Mouse (Mus musculus): ENCODE measurements around the gene Cdc42ep2. TPM values are rescaled to one million over a fixed set of nuclear protein-coding genes. Genes with fewer than 3 reads are reported as not detected.
"Not testable (repeated sequence)": the region's sequence is repeated elsewhere in the genome, so short reads cannot be mapped to it uniquely, and the experiment has no call there.

Cdc42ep2 gene
- total and polyA plus RNA-seq, 3 experiments = 5.5 to 8.0 (median 5.9) TPM

DNA sequence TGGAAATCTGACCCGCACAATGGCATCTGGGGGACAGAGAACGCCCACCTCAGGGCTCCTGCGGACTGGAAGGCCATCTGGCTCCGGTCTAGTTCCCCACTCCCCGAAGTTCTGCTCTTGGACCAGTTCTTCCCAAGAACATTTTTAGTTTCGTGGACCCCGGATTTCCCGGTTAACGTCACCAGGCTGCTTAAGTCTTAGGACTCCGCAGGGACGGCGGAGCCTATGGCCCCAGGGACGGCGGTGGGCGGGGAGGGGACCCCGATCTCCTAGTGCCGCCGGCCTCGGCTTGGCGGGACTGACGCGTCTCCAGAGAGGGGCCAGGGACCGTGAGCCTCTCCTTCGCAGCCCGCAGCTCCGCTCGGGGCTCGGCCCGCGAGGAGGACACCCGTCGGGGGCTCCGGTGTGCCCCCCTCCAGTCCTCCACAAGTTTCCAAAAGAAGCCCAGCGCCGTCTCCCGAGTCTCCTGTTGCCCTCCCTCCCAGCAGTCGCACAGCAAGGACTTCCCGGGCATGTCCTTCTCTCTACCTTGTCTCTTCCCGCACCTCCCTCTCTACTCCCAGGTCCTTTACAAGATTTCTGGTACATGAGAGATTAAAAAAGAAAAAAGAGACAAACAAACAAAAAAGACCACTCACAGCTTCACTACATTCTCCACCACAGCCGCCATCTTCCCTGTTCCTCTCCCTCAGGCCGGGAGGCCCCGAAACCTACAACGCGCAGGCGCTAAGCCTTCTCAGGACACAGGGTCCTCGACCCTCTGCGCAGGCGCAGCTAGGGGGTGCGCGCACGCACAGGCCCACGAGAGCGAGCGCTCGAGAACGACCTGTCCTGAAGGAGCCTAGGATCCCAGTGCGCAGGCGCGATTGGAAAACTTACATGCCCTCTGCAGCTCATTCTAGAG lies 12.3 kb downstream of the Cdc42ep2 start:
- peak; percentile 99 for DNase-seq

DNA sequence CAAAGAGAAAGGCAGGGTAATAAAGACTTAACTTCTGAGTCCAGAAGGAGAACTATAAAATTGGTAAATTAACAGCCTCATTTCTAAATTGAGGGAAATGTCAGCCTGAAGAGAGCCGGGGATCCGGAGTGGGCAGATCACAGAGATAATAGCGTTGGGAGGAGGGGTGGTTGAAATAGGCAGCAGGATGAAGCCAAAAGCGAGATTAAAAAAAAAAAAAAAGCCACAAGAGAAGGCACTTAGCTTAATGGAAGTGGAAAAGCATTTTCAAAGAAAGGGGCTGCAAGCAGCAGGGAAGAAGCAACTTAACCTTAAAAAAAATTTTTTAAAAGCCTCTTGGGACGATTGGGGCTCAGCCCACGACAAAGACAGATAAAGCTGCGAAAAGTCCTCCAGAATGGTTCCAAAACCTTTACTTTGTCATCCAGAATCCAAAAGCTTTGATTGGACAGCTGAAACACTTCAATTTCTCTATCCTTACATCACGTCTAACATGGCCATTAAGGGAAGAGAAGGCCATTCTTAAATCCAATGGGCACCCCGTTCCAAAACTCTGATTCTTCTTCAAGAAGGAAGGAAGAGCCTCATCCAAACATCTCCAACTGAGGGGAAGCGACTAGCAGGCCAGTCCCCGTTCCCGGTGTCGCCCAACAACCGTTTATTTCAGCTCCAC lies 13.1 kb downstream of the Cdc42ep2 start:
- no peak for DNase-seq

DNA sequence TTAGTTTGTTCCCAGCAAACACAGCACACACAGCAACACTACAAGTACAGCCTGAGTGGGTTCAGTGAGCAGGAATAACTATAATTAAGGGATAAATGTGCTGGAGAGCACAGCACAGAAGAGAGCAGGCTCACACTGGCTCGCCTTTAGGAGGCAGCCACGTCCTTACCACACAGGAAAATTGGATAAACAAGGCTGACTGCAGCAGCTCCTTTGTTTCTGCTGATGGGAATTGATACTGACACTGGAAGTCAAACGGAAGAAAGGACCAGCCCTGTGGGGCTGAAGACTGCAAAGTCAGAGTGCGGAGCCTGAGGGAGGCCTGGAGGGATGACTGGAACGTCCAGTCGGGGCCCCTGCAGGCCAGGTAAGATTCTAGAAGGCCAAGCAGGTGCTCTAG lies 14.4 kb downstream of the Cdc42ep2 start:
- DNase-seq = no peak

DNA sequence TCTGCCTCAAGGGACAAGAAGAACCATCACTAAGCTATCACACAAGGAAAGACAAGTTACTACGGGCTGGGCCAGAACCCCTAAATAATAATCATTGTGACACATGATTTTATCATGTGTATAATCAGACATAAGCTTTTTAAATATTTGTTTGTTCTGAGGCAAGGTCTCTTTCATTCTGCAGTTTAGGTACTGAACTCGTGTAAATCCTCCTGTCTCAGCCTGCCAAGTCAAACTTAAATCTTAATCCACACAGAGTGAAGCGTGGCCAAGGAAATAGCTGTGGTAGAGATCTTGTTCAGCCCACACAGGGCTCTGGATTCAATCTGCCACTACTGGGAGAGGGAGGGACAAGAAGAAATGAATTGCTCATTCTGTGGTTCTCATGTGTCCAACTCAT lies 17.3 kb downstream of the Cdc42ep2 start:
- no peak for DNase-seq

DNA sequence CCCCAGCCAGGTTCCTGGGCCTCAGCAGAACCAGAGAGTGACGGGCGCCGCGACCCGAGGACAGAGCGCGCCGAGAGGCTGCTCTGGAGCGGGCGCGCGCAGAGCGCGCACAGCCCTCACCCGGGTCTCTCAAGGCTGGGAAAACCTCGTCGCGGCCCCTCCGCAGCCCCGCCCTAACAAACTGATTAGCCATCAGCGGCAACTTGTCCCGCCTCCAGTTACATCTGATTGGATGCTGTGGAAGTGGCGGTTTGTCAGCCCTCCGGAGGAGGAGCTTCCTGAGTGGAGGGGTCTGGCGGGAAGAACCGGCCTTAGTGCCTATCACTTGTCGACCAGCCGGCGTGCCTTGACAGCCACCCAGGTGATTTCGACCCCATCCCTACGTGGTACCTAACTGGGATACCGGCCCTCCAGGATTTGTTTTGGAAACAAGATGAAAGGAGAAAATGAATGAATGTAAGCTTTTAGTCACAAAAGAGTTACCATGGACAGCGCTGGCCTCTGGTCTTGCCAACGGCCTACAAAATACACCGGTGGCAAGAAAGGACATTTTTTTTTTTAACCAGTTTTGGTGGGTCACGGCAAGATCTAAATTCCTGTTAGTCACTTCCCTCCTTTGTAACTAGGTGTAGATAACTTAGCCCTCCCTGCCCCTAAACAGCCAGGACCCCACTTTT lies 30.5 kb downstream of the Cdc42ep2 start, which contains the start of gene Tigd3:
Tigd3 (minus strand) TSS at position 148 of the 677 bp plus-strand sequence.
- DNase-seq = peak; percentile 96

DNA sequence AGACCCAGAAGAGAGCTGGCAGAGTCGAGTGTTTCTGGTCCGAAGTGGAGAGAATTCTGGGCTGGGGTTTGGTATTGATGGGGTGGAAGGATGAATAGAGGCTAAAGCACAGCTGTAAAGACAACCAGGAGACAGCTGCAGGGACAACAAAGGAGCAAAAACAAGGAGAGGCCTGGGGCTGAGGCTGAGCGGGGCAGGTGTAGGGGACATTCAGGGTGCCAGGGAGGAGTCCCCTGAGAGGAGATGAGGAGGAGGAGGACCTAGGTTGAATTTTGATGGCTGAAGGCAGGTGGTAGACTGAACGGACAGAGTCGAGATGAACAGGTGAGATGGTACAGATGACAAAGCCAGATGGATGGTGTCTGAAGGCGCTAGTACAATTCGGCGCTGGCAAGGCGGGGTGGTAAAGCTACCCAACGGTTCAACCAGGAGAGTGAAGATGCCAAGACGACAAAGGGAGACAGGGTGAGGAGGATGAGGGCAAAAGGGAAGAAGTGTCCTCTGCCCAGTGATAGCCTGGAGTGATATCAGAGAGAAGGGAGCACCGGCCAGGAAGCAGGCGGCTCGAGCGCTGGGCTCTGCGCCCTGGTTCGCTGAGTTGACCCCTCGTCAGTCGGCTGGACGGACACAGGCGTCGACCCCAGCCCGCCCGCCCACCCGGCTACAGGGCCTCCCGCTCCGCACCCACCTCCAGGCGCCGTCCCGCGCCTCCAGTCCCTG lies 31.2 kb downstream of the Cdc42ep2 start:
- DNase-seq = no peak

DNA sequence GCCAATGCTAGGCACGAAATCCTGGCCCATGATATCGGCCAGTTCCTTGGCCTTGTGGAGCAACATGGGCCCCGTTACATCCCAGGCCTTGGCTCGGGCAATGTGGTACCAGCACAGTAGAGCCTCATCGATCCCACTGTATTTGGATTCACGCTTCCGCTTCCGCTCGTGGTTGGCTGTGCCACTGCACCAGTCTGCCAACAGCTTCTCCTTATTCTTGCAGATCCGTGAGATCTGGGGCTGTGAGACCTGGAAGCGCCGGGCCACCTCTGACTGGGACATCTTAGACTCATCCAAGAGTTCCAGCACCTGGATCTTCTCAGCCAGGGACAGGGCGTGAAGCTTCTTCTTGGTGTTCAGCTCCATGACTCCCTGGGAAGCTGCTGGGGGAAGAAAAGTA lies 31.9 kb downstream of the Cdc42ep2 start:
- DNase-seq = no peak

DNA sequence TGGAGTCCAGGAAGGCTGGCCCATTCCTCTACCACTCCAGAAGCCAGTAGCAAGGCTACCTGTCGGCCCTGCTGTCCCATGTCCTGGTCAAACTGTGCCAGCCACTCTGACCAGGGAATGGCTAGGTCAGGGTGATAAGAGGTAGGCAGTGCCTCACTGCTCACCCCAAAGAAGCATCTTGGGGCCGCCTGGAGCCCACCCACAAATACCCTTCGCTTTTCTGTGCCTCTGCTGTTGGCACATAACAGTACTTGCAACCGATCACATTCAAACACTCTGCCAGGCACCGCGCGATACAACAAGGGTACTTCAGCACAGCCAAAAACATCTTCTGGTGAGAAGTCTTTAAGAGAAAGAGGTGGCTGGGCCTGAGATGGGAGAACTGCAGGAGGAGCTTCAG lies 32.4 kb downstream of the Cdc42ep2 start:
- no peak for DNase-seq

DNA sequence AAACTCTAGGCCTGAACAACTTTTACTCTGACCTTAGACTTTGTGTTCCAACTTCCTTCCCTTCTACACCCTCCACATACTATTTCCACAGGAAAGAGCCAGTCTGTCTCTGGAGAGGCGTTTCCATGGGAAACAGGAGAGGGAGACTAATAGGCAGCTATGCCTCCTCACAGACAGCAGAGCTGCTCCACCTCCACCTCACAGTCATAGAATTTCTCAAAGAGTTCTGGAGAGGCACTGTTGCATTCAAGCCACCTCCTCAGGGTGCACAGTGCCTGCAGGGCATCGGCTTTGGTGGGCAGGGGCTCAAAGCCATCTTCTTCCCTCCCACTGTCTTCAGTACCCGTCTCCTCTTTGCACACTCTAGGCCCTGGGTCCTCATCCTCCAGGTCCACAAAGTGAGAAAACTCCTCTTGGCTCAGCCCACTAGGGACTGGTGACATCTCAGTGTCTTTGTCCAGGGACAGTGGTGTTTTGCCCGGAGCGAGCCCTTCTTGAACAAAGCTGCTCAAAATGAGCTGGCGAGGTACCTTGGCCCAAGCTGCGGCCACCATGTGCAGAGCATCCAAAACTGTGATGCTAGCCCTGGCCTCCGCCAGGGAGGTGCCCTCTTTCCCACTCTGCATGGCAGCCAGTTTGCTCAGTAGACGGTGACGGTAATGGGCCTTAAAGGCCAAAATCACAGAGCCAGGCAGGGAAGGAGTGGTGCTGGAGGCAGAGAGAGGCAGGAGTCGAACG lies 32.9 kb downstream of the Cdc42ep2 start:
- DNase-seq = no peak

DNA sequence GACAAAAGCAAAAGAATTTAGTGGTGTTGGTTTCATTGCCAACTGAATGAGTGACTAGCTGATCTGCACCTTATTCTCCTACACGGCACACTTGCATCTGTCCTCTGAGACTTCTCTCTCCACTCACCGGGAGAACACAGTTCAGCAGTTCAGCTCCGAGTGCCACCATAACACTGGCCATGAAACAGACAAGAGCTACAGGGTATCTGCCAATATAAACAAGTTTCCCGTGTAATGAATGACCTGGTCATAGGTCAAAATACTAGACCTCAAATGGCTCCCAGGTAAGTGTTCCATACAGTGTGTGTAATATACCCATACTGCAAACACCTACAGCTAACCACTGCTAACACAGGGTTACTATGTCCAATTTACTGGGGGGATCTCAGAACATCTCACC lies 35.4 kb downstream of the Cdc42ep2 start:
- no peak for DNase-seq

DNA sequence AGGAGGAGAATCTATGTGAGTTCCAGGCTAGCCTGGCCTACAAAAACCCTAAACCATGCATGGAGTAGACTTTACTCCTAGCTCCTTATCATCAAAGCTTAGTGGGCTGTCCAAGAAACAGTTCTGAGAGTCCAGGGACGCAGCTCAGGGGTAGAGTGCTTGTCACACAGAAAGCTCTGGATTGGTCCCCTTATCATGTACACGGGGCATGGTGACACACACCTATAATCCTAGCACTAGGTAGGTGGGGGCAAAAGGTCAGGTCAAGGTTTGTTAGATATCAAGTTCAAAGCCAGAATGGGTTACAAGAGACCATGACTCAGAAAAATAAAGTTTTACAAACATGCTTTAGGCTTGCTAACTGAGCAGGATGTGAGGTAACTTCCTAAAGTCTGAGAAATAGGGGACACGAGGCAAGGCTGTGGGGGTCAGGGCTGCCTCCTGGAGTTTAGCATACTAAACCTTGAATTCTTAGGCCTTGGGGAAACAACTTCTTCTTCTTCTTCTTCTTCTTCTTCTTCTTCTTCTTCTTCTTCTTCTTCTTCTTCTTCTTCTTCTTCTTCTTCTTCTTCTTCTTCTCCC lies 37.3 kb downstream of the Cdc42ep2 start:
- no peak for DNase-seq

DNA sequence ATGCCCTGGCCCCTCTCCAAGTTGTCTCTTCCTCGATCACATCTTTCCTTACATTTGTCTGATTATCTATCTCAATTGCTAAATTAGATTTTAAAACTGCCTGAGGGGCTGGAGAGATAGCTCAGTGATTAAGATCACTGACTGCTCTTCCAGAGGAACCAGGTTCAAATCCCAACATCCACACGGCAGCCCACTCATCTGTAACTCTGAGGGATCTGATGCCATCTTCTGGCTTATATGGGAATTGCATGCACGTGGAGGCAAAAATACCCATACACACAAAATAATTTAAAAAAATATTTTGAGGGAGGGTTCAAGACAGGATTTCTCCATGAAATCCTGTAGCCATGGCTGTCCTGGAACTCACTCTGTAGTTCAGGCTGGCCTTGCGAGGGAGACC lies 38.8 kb downstream of the Cdc42ep2 start:
- no peak for DNase-seq

DNA sequence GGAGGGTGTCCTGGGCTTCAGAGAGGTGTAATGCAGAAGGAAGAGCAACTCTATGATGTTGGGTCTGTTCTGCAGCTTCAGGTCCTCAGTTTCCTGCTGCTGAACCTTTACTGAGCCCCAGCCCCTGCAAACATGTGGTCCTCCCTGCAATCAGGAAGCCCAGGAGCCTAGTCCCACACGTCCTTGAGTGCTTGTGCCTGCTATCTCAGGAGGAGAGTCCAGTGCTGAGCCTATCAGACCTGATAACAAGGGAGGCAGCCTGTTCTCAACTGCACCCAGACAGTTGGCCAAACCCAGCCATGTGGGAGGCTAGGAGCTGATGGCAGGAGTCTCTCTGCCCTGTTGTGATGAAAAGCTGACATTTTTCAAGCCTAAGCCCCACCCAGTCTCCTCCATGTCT lies 40.7 kb downstream of the Cdc42ep2 start:
- no peak for DNase-seq

DNA sequence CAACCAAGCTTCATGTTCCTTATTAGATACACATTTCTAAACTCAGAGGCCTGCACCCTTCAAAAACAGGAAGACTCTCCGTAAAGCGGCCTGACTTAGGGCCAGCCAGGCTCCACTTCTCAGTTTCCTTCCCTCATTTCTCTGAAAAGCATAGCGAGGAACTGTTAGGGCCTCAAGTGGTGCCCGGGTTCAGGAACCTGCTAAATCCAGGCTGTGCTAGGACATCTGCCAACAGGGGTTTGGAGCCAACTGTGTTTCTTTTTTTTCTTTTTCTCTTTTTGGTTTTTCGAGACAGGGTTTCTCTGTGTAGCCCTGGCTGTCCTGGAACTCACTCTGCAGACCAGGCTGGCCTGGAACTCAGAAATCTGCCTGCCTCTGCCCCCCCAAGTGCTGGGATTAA lies 42.5 kb downstream of the Cdc42ep2 start:
- DNase-seq = not testable (repeated sequence)

DNA sequence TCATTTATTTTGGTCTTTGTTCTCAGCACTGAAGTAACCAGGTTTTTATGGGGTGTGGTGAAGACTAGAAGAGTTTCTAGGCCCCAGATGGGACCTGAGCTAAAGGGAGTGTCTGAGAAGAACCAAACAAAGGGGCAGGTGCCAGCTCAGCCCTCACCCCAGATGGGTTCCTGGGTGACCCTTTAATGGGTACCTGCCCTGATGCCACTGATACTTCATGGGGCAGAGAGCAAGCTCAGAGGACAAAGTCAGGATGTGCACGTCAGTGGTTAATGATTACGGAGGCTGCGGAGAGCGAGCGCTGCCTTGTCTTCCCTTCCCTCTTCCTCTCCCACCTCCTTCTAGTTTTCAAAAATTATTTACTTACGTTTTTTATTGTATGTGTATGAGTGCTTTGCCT lies 43.5 kb downstream of the Cdc42ep2 start:
- DNase-seq = no peak

DNA sequence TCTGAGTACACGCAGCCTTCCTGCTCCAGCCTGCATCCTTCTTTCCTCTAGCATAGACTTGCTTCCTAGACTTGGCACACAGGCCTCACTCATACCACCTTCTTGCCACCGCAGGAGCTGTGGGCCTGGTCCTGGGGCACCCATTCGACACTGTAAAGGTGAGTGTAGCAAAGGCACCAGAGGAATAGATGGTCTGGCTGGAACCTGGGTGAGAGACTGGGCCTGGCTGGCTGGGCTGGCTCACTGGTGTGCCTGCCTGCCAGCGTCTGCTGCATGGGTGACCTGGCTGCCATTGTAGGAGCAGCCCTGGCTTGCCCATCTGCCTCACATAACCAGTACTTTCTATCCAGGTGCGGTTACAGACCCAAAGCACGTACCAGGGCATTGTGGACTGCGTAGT lies 44.9 kb downstream of the Cdc42ep2 start:
- DNase-seq = no peak

DNA sequence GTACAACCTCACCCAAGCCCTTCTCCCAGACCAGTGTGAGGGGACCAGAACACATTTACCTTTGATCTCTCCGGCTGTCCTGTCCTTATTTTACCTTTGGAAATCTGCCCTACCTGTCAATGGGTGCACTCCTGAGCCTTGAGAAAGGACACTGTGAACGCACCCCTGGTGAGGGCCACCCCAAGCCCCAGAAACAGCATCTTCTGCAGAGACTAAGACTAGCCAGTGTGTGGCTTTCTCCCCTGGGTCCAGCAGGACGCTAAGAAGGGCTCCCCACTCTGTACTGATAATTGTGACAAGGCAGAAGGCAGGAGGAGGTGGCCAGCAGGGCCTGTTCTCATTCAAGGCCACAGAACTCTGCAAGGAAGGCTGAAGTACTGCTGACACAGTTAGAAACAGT lies 45.7 kb downstream of the Cdc42ep2 start:
- peak; percentile 62 for DNase-seq

DNA sequence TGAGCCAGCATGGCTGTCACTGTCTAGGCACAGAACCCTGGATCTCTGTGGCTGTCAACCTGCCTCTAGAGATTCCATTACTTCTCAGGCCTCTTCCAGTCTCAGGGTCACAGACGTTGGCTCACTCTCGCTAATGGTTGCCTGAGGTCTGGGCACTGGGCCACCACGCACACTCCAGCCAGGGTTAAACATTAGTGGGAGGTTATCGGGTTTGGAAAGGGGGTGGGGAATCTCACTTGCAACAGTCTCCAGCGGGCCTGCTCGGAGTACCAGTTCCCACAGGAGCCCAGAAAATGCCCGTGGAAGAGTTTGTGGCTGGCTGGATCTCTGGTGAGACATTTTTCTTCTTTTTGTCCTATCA lies 46.3 kb downstream of the Cdc42ep2 start:
- peak; percentile 93 for DNase-seq

DNA sequence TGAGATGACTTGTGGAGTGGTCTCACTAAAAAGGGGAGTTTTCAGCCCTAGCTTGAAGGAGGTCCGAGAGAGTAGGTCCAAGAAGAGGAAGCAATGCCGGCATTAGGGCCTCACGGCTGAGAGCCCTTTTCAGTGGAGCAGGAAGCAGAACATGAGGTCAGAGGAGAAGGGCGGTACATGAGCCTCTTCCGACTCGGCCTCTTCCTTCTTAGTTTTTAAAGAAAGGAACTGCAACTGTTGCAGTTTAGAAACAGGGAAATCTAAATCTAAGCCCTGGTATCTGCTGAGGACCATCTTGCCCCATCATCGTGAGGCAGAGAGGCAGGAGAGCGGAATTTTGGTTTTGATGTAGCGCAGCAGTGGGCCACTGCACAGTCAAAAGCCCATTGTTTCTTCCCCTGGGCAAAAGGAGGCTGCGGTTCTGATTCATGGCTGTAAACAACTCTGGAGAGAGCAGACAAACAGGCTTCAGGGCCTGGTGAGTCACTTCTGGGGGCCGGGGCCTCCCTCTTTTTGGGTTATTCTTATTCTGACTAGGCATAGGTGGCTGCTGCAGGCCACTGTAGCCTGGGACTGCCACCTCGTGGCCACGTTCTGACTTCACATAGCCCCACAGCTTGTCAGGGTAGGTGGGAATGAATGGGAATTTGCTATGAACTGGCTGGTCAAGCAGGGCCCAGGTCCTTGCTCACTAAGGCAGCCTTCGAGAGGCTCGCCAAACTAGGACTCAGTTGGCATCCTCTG lies 46.8 kb downstream of the Cdc42ep2 start, which contains the start of gene Slc25a45:
Slc25a45 (plus strand) TSS at position 191 of the 744 bp plus-strand sequence.
- DNase-seq = peak; percentile 93

DNA sequence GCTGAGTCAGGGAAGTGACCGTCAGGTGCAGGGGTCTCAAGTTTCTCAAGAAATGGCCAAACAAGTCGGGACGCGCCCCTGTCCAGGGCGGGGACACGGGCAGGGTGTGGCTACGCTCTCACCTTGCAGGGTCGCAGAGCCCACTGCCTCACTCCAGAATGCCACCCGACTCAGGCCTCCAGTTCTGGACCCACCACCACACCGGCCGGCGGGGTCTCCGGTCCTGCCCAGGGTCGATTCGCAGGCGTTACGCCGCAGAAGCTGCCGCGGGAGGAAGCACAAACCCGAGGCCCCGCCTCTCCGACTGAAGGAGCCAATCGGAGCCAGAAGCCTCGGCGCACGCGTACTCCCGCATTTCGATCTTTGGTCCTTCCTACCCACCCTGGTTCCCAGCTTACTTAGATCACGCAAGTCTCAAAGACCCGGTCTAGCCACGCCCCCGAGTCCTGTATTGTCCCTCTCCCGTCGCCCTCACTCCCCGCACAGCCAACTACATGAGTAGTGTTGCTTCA lies 49.6 kb downstream of the Cdc42ep2 start, which contains the start of gene Frmd8:
Frmd8 (minus strand) TSS at position 306 of the 512 bp plus-strand sequence.
- DNase-seq = peak; percentile 95

Data from adrenal gland, adult 2 months (tissue).